Mouse (Mus musculus): ENCODE results near the gene Golga1.
A peak's percentile ranks its signal among the peaks of the same experiment; 100 is the strongest.
"Not testable (repeated sequence)": the region's sequence is repeated elsewhere in the genome, so short reads cannot be mapped to it uniquely, and the experiment has no call there.

The Golga1 gene

GRCm38 (mm10) chr2:39065400-39065987 is at the start of gene Golga1:
Gene Golga1, minus strand, starts transcription at chr2:39065541.
- peak; percentile 93 for DNase-seq (ENCODE audit: low read depth, low spot score)

- DNase-seq (ENCODE audit: low read depth, low spot score): no peak
Measured at GRCm38 (mm10) chr2:39114093-39114492, 48.8 kb upstream of the Golga1 start.

DNA sequence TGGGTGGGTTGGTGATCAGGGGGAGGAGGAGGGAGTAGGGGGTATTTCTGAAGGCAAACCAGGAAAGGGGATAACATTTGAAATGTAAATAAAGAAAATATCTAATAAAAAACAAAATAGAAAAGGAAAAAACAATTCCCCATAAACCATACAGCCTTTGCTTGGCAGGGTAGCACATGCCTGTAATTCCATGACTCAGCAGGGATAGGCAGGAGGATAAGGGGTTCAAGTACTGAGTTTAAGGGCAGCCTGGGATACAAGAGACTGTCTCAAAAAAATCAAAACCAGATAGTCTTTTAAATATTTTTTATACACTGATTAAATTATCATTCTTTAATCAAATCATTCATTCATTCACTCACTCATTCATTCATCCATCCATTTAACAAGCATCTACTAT is 45.2 kb upstream of the Golga1 start:
- DNase-seq (ENCODE audit: low read depth, low spot score): no peak

DNA sequence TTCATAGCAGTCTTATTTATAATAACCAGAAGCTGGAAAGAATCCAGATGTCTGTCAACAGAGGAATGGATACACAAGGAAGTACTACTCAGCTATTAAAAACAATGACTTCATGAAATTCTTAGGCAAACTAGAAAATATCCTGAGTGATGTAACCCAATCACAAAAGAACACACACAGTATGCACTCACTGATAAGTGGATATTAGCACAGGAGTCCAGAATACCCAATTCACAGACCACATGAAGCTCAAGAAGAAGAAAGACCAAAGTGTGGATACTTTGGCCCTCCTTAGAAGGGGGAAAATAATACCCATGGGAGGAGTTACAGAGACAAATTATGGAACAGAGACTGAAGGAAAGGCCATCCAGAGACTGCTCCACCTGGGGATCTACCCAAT is 44.4 kb upstream of the Golga1 start:
- DNase-seq (ENCODE audit: low read depth, low spot score): not testable (repeated sequence)

GRCm38 (mm10) chr2:39099951-39100350 is 34.6 kb upstream of the Golga1 start:
- DNase-seq (ENCODE audit: low read depth, low spot score): not testable (repeated sequence)

GRCm38 (mm10) chr2:39097993-39098392 is 32.7 kb upstream of the Golga1 start:
- DNase-seq (ENCODE audit: low read depth, low spot score): peak; percentile 1

- no peak for DNase-seq (ENCODE audit: low read depth, low spot score)
Measured at GRCm38 (mm10) chr2:39091966-39092365, 26.6 kb upstream of the Golga1 start.

GRCm38 (mm10) chr2:39082706-39083105 is 17.4 kb upstream of the Golga1 start:
- no peak for DNase-seq (ENCODE audit: low read depth, low spot score)

- no peak for DNase-seq (ENCODE audit: low read depth, low spot score)
Measured at GRCm38 (mm10) chr2:39070666-39071065, 5.3 kb upstream of the Golga1 start.

DNA sequence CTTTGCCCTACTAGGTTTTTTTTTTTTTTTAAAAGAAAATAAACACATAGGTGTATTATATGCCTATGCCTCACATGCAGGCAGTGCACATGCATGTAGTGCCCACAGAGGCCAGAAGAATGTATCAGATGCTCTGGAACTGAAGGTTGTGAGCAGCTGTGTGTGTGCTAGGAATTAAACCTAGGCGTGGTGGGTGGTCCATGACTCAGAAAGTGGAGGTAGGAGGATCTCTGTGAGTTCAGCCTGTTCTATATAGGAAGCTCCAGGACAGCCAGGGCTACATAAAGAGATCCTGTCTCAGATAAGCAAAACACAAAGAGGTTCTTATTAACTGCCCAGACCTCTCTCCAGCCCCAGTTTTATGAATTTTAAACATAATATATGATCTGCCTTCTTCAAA is 3.8 kb upstream of the Golga1 start:
- DNase-seq (ENCODE audit: low read depth, low spot score): no peak

DNA sequence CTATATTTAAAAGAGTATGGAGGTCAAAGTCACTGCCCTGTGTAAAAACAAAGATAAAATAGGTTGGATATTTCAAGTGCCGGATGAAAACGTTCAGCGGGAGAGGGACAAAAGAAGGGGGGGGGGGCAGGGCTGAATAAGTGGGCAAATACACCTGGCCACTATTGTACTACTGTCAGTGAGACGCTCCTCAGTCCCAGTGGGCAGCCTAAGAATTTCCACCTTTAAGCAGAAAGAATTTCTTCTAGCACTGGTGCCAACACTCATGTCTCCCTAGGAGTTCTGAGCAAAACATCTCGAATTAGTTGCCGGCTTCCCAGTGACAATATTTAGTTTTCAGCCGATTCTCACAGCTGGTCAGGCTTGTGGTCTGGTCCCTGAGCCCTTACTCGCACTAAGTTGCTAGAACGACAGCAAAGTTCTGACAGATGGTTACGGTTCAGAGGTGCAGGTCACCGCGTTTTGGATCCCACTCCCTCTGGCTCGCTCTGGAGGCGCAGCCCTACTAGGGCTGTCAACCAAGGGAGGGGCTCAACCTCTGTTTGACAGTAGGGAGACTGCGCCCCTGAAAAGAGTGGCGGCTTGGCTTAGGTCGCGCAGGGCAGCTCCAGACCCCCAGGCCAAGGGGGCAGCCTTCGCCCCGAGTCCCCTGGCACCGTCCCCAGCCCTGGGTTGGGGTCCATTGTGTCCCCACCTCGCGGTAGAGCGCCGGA is 498 bp downstream of the Golga1 start:
- DNase-seq (ENCODE audit: low read depth, low spot score): no peak

GRCm38 (mm10) chr2:39048515-39048914 is 16.8 kb downstream of the Golga1 start:
- no peak for DNase-seq (ENCODE audit: low read depth, low spot score)

GRCm38 (mm10) chr2:39040215-39040614 is 25.1 kb downstream of the Golga1 start:
- DNase-seq (ENCODE audit: low read depth, low spot score): no peak

GRCm38 (mm10) chr2:39031611-39032010 is 33.7 kb downstream of the Golga1 start:
- no peak for DNase-seq (ENCODE audit: low read depth, low spot score)

- DNase-seq (ENCODE audit: low read depth, low spot score): no peak
Measured at GRCm38 (mm10) chr2:39020004-39020403, 45.3 kb downstream of the Golga1 start.

GRCm38 (mm10) chr2:39016581-39016980 is 48.8 kb downstream of the Golga1 start:
- DNase-seq (ENCODE audit: low read depth, low spot score): no peak

DNA sequence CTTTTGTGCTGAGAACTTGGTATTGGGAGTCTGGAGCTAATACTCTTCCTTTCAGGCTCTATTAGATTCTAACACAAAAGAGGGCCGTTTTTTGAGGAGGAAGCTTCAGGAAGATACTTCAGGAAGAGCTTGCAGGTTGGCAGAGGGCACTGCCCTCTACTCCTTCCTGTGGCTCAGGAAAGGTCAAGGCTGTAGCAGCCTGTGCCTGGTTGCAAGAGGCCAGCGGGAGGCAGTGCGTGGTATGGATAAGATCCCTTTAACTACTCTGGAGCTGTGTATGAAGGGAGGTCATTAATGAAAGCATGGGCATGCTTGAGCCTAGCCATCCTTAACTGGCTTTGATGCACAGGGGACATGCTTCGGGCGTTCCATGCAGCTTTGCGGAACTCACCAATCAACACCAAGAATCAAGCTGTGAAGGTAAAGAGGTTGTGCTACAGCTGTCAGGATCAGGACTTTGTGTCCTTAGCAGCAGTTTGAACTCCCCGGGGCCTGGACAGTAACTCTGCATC is 52.5 kb downstream of the Golga1 start:
- DNase-seq (ENCODE audit: low read depth, low spot score): no peak

- DNase-seq (ENCODE audit: low read depth, low spot score): no peak
Measured at GRCm38 (mm10) chr2:39011971-39012370, 53.4 kb downstream of the Golga1 start.

DNA sequence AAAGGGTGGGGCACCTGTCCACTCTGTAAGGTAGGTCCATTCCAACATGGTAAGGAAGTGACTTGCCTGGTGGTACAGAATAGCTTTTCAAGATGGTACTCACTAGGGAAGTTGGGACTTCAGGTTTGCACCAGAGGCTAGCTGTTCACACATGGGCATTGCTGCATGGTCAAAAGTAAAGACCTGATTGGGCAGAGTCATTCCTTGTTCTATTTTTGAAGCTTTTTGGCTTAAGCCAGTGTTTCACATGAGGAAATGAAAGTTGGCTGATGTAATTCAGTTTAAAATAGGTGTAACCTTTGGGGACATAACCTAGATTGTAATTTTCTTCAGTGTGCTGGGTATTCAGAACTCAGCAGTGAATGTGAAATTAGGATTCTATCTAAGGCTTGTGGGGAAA is 54.1 kb downstream of the Golga1 start:
- DNase-seq (ENCODE audit: low read depth, low spot score): no peak

GRCm38 (mm10) chr2:39010144-39010543 is 55.2 kb downstream of the Golga1 start:
- not testable (repeated sequence) for DNase-seq (ENCODE audit: low read depth, low spot score)

GRCm38 (mm10) chr2:39008954-39009365 is 56.4 kb downstream of the Golga1 start:
- DNase-seq (ENCODE audit: low read depth, low spot score): no peak

DNA sequence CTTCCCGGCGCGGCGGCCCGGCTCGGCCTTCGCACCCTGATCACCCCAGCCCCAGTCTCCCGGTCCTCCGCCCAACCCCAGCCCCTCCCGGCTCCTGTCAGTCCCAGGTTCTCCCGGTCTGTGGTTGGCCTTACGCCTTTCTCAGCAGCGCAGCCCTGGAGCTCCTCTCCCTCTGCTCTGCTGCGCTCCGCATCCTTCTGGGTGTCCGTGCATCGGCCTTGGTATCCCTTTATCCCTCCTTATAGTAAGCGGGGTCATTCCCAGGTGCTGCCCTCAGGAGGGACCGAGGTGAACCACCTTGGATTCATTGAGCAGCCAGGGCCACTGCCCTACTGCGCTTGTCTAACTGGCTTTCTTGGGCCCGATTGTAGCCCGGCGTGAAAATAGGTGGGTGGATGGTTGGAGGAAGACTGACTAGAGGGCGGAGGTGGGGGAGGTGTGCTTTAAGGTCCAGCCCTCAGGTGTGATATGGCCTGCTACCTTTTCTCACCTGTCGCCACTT is 56.9 kb downstream of the Golga1 start:
- DNase-seq (ENCODE audit: low read depth, low spot score): no peak

DNA sequence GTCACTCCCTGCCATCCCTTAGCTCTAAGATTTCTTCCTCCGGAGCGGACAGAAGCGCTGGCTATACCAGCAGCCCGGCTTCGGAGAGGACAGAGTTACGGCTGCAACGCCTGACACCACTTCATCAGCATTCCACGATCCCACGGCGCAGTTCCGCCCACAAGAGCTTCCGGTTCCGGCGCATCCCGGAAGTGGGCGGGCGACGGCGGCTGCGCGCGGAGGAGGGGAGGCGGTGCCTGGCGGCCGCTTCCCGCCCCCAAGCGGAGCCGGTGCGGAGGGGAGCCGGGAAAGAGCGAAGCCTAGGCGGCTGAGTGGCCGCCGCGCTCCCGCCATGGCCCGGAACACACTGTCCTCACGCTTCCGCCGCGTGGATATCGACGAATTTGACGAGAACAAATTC is 57.5 kb downstream of the Golga1 start:
- peak; percentile 88 for DNase-seq (ENCODE audit: low read depth, low spot score)

Measured in forelimb bud, embryonic 11.5 days (tissue).